Mouse (Mus musculus): ENCODE measurements at regions not wholly inside any gene's neighbourhood (a gene's known extent, or its start where the extent isn't known, plus 50 kb on each side); places are given as distances from the start of the nearest gene placed in this dataset.

DNA sequence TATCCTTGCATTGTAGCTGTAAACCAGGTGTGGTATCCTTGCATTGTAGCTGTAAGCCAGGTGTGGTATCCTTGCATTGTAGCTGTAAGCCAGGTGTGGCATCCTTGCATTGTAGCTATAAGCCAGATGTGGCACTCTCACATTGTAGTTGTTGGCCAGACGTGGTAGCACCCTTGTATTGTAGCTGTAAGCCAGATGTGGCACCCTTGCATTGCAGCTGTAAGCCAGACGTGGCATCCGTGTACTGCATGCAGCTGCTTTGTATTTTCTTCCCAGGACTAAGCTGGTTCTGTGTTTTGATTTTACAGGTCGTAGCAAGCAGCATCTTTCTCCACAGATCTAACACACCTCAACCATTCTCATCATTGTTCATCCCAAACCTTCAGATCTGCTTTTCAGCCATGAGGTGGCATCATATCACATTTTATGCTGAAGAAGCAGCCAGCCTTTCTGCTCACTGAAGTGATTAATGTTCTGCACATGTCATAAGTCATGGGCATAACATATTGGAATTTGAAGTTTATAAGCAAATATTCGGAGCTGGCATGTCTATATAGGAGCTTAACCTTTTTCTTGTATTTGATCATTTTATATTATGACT lies 71.5 kb downstream of the Mterf1b start:
- in situ Hi-C loops (cut with MboI; ENCODE audit: low sequenced_read_pairs in 2 of 2, unreplicated experiment in 2 of 2) = no loop called here

DNA sequence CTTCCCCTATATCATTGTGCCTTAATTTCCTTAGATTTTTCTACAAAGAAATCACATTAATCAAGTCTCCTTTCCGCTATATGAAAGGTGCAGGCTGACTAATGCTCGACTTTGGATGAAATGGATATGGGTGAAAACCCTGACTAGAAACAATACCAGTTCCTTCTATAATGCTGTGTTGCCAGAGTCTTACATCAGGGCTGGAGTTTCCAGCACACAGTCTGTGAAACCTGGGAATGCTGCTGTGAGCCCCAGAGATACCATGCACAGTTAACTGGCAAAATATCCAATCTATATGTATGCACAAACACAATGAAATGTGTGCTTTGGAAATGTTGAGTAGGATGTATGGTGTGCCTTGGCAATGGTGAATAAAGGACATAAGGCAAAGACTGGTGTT lies 75.5 kb downstream of the Mterf1b start:
- Histone ChIP-seq H3K9me3 (ENCODE audit: control insufficient read depth, insufficient read depth, low read depth, low read length) (no peaks in the 10 kb centered on the region), H3K36me3 (ENCODE audit: control insufficient read depth, insufficient read depth, low read length, poor library complexity, severe bottlenecking) (no peaks in the 10 kb centered on the region), H3K9ac (ENCODE audit: insufficient read depth, low read depth, low read length, poor library complexity, severe bottlenecking) (no peak overlapping the region), H3K4me1 (ENCODE audit: control insufficient read depth in 2 of 2, insufficient read depth in 2 of 2, low read length in 2 of 2, poor library complexity in 1 of 2) (no peaks in the 10 kb centered on the region), H3K4me3 (ENCODE audit: insufficient read depth in 1 of 2, low read depth in 1 of 2, low read length in 2 of 2, poor library complexity in 1 of 2, severe bottlenecking in 1 of 2) (no peak overlapping the region), H3K27ac (ENCODE audit: insufficient read depth, low read depth, low read length, poor library complexity, severe bottlenecking) (no peak overlapping the region)
- TF ChIP-seq CHD2 (IDR thresholded peaks at IDR 0.05; ENCODE audit: low read depth, low read length) = no peak
- no peak for TF ChIP-seq ZC3H11A (IDR thresholded peaks at IDR 0.05; ENCODE audit: borderline replicate concordance, low read depth, low read length)
- TF ChIP-seq HCFC1 (IDR thresholded peaks at IDR 0.05; ENCODE audit: borderline replicate concordance, insufficient read depth, low read length) = no peak
- no peak for TF ChIP-seq ZNF384 (IDR thresholded peaks at IDR 0.05; ENCODE audit: low read depth, low read length)
- TF ChIP-seq MAFK (IDR thresholded peaks at IDR 0.05; ENCODE audit: insufficient read depth, low read depth, low read length) = no peak
- in situ Hi-C loops (cut with MboI; ENCODE audit: low sequenced_read_pairs in 2 of 2, unreplicated experiment in 2 of 2) = no loop called here
- no peak for DNase-seq (ENCODE audit: low read depth, low spot score)

More for the DNA sequence above, 71.5 kb downstream of the Mterf1b start:
- Histone ChIP-seq H3K36me3 (ENCODE audit: control insufficient read depth, insufficient read depth, low read length, poor library complexity, severe bottlenecking) (no peaks in the 10 kb centered on the region), H3K27ac (ENCODE audit: insufficient read depth, low read depth, low read length, poor library complexity, severe bottlenecking) (no peak overlapping the region), H3K9me3 (ENCODE audit: control insufficient read depth, insufficient read depth, low read depth, low read length) (no peaks in the 10 kb centered on the region), H3K4me3 (ENCODE audit: insufficient read depth in 1 of 2, low read depth in 1 of 2, low read length in 2 of 2, poor library complexity in 1 of 2, severe bottlenecking in 1 of 2) (no peak overlapping the region), H3K4me1 (ENCODE audit: control insufficient read depth in 2 of 2, insufficient read depth in 2 of 2, low read length in 2 of 2, poor library complexity in 1 of 2) (no peaks in the 10 kb centered on the region), H3K9ac (ENCODE audit: insufficient read depth, low read depth, low read length, poor library complexity, severe bottlenecking) (no peak overlapping the region)
- DNase-seq (ENCODE audit: low read depth, low spot score) = no peak
- TF ChIP-seq HCFC1 (IDR thresholded peaks at IDR 0.05; ENCODE audit: borderline replicate concordance, insufficient read depth, low read length) = no peak
- TF ChIP-seq MAFK (IDR thresholded peaks at IDR 0.05; ENCODE audit: insufficient read depth, low read depth, low read length) = no peak
- TF ChIP-seq ZC3H11A (IDR thresholded peaks at IDR 0.05; ENCODE audit: borderline replicate concordance, low read depth, low read length) = no peak
- no peak for TF ChIP-seq ZNF384 (IDR thresholded peaks at IDR 0.05; ENCODE audit: low read depth, low read length)
- TF ChIP-seq CHD2 (IDR thresholded peaks at IDR 0.05; ENCODE audit: low read depth, low read length) = no peak

DNA sequence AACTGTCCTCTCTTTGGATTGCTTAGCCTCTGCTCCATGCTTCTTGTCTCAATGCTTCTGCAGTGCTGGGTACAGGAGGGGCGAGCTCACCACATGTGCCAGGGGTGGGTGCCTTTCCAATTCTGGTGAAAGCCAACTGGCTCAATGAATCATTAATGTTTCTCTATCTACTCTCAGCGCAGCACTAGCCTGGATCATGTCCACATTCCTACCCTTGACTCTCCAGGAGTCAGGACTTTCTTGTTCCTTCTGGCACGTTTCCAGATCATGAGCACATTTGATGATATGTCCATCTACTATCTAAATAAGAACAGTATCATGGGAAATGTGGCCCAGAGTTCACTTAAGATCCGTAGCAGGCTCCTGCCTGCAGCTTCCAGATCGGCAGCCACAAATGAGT lies 80.8 kb downstream of the Mterf1b start:
- Histone ChIP-seq H3K27ac (ENCODE audit: insufficient read depth, low read depth, low read length, poor library complexity, severe bottlenecking) (no peak overlapping the region), H3K4me1 (ENCODE audit: control insufficient read depth in 2 of 2, insufficient read depth in 2 of 2, low read length in 2 of 2, poor library complexity in 1 of 2) (no peaks in the 10 kb centered on the region), H3K4me3 (ENCODE audit: insufficient read depth in 1 of 2, low read depth in 1 of 2, low read length in 2 of 2, poor library complexity in 1 of 2, severe bottlenecking in 1 of 2) (no peak overlapping the region), H3K9me3 (ENCODE audit: control insufficient read depth, insufficient read depth, low read depth, low read length) (no peaks in the 10 kb centered on the region), H3K9ac (ENCODE audit: insufficient read depth, low read depth, low read length, poor library complexity, severe bottlenecking) (no peak overlapping the region), H3K36me3 (ENCODE audit: control insufficient read depth, insufficient read depth, low read length, poor library complexity, severe bottlenecking) (no peaks in the 10 kb centered on the region)
- no peak for DNase-seq (ENCODE audit: low read depth, low spot score)
- TF ChIP-seq HCFC1 (IDR thresholded peaks at IDR 0.05; ENCODE audit: borderline replicate concordance, insufficient read depth, low read length) = no peak
- TF ChIP-seq ZNF384 (IDR thresholded peaks at IDR 0.05; ENCODE audit: low read depth, low read length) = no peak
- TF ChIP-seq CHD2 (IDR thresholded peaks at IDR 0.05; ENCODE audit: low read depth, low read length) = no peak
- TF ChIP-seq MAFK (IDR thresholded peaks at IDR 0.05; ENCODE audit: insufficient read depth, low read depth, low read length) = no peak
- TF ChIP-seq ZC3H11A (IDR thresholded peaks at IDR 0.05; ENCODE audit: borderline replicate concordance, low read depth, low read length) = no peak
- in situ Hi-C loops (cut with MboI; ENCODE audit: low sequenced_read_pairs in 2 of 2, unreplicated experiment in 2 of 2) = no loop called here

DNA sequence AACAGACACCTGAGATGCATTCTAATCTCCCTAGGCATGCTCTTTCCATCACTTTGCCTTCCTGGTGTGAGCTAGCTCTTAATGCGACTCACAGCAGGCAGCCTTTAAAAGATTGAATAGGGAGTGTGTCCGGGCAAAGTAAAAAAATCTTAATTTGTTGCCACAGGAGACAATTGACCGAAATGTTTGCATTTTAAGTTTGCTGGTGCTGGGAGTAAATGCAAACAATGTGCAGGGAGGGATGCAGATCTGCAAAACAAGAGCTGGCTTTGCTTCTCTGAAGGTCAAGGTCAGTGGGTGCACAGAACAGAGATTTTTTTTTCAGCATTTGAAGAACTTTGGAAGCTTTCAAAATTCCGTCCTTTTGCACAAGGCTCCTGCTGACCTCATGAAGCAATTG lies 111.4 kb downstream of the Mterf1b start:
- no peak overlapping the region for H3K4me3 ChIP-seq (ENCODE audit: insufficient read depth in 1 of 2, low read depth in 1 of 2, low read length in 2 of 2, poor library complexity in 1 of 2, severe bottlenecking in 1 of 2)
- H3K9ac ChIP-seq (ENCODE audit: insufficient read depth, low read depth, low read length, poor library complexity, severe bottlenecking) = no peak overlapping the region
- peaks cover 6 to 8% of the 10 kb centered on the region in 2 experiments; a peak in 2 of 4 replicates for H3K4me1 ChIP-seq (ENCODE audit: control insufficient read depth in 2 of 2, insufficient read depth in 2 of 2, low read length in 2 of 2, poor library complexity in 1 of 2)
- peak; percentile 68 for DNase-seq (ENCODE audit: low read depth, low spot score)
- no peaks in the 10 kb centered on the region for H3K36me3 ChIP-seq (ENCODE audit: control insufficient read depth, insufficient read depth, low read length, poor library complexity, severe bottlenecking)
- peak overlapping the region; percentile 75; the same call in 1 of the 2 replicates for H3K27ac ChIP-seq (ENCODE audit: insufficient read depth, low read depth, low read length, poor library complexity, severe bottlenecking)
- in situ Hi-C loops (cut with MboI; ENCODE audit: low sequenced_read_pairs in 2 of 2, unreplicated experiment in 2 of 2) = no loop called here
- H3K9me3 ChIP-seq (ENCODE audit: control insufficient read depth, insufficient read depth, low read depth, low read length) = no peaks in the 10 kb centered on the region
- TF ChIP-seq HCFC1 (IDR thresholded peaks at IDR 0.05; ENCODE audit: borderline replicate concordance, insufficient read depth, low read length) (no peak), ZC3H11A (IDR thresholded peaks at IDR 0.05; ENCODE audit: borderline replicate concordance, low read depth, low read length) (no peak), CHD2 (IDR thresholded peaks at IDR 0.05; ENCODE audit: low read depth, low read length) (0 out of 2 replicates have a peak, but pooled peaks have one; percentile 57), ZNF384 (IDR thresholded peaks at IDR 0.05; ENCODE audit: low read depth, low read length) (peak; percentile 93)
